Mouse (Mus musculus) G1E (cell line): ENCODE data around the gene Sfrp4.

Experiments used
- CTCF ChIP-seq: IDR thresholded peaks from 2 replicates; pipeline ENCODE4 v1.5.1; 2012; ENCODE audit warnings: low read depth, low read length, inconsistent platforms, mixed read lengths
- GATA1 ChIP-seq: IDR thresholded peaks from 2 replicates; pipeline ENCODE4 v1.6.1; 2012; ENCODE audit warnings: borderline replicate concordance, low read length, inconsistent platforms, mixed read lengths
- TAL1 ChIP-seq: conservative IDR thresholded peaks from 2 replicates; pipeline ENCODE4 v1.6.1; 2012; ENCODE audit warnings: low read depth, low read length, inconsistent platforms, mixed read lengths

DNA sequence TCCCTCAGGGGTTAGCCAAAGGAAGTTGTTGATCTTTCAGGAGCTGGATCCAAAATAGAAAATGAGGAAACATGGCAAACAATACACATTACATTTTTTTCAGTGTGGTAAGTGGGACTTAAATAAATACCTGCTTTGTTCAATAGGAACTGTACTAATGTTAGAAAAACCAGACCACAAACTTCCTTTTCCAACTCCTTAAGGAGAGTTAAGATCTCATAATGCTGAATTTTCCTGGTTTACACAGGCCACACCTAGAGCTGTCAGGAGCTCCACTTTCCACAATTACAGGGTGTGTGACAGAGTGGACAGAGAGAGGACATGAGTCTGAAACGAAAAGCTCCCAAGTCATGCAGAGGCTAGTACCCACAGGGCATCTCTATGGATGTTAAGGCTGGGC is 19.2 kb upstream of the Sfrp4 start:
- TF ChIP-seq CTCF (no peak), GATA1 (no peak), TAL1 (no peak)
